Mouse (Mus musculus) myocyte (in vitro differentiated cells): Measurements from ENCODE around the gene Pkm.

Experiments used
- CEBPB ChIP-seq: IDR thresholded peaks from 2 replicates; pipeline ENCODE4 v1.6.1; 2011; ENCODE audit warnings: mild to moderate bottlenecking, moderate library complexity; ENCODE audit not compliant: poor library complexity, insufficient read depth, severe bottlenecking
- E2F4 ChIP-seq: IDR thresholded peaks from one replicate; pipeline ENCODE4 v1.6.1; 2011; ENCODE audit warnings: mild to moderate bottlenecking, control low read depth, moderate library complexity; ENCODE audit not compliant: insufficient read depth
- MAX ChIP-seq: IDR thresholded peaks from one replicate; pipeline ENCODE4 v1.6.1; 2011; ENCODE audit warnings: low read depth, mild to moderate bottlenecking, control low read depth
- MYOD1 ChIP-seq, 3 experiments: IDR thresholded peaks; one replicate each; pipeline ENCODE4 v1.6.1; 2011; ENCODE audit warnings: control low read depth in 2 of 3, low read depth in 2 of 3, mild to moderate bottlenecking in 2 of 3, moderate library complexity in 1 of 3; ENCODE audit not compliant: insufficient read length in 2 of 3, control insufficient read depth in 1 of 3
- MYOG ChIP-seq, 3 experiments: IDR thresholded peaks; one replicate each; pipeline ENCODE4 v1.6.1; 2011; ENCODE audit warnings: control low read depth in 2 of 3, low read depth in 2 of 3, mild to moderate bottlenecking in 2 of 3; ENCODE audit not compliant: insufficient read length in 2 of 3, control insufficient read depth in 1 of 3, insufficient read depth in 1 of 3
- POLR2A ChIP-seq: IDR thresholded peaks from one replicate; pipeline ENCODE4 v1.6.1; 2011; ENCODE audit warnings: low read depth, mild to moderate bottlenecking, control low read depth, moderate library complexity; ENCODE audit not compliant: insufficient read length
- POLR2AphosphoS2 ChIP-seq: IDR thresholded peaks from one replicate; pipeline ENCODE4 v1.6.1; 2011; ENCODE audit warnings: low read depth, control low read depth; ENCODE audit not compliant: insufficient read length
- SRF ChIP-seq: IDR thresholded peaks from one replicate; pipeline ENCODE4 v1.6.1; 2011; ENCODE audit warnings: low read depth; ENCODE audit not compliant: control insufficient read depth, insufficient read length
- TCF3 ChIP-seq: IDR thresholded peaks from one replicate; pipeline ENCODE4 v1.6.1; 2011; ENCODE audit warnings: low read depth, control low read depth; ENCODE audit not compliant: insufficient read length
- USF1 ChIP-seq: IDR thresholded peaks from one replicate; pipeline ENCODE4 v1.6.1; 2011; ENCODE audit warnings: low read depth, mild to moderate bottlenecking, control low read depth, moderate library complexity

- TF ChIP-seq POLR2AphosphoS2 (peak; percentile 52), POLR2A (no peak), MYOD1 (IDR thresholded peaks at IDR 0.05; ENCODE audit: control insufficient read depth in 1 of 3, insufficient read length in 2 of 3, low read depth in 2 of 3) (no peak), USF1 (no peak), E2F4 (no peak), SRF (no peak), MYOG (IDR thresholded peaks at IDR 0.05; ENCODE audit: control insufficient read depth in 1 of 3, insufficient read depth in 1 of 3, insufficient read length in 2 of 3, low read depth in 2 of 3) (peak in 1 of 3 experiments; percentile 20), CEBPB (no peak), TCF3 (no peak), MAX (no peak)
These were observed 11.1 kb downstream of the Pkm start for GRCm38 (mm10) chr9:59667250-59667649.
